ENCODE assay signal across 50 mouse cellular contexts in genomic region chrX:50443352-50443751, GRCm38 (mm10). TPM values are rescaled to one million over a fixed set of nuclear protein-coding genes. Genes with fewer than 3 reads are reported as not detected.
"Had no signal": no experiment of that assay in that cellular context is flagged by ENCODE, and none has a peak within 500 bp of the region (broad histone marks: within the 10 kb centered on the region; RNA-seq: fewer than 3 reads in every experiment).

No protein-coding gene starts in this region.

- H3K27ac ChIP-seq: heart, embryonic 13.5 days; heart, embryonic 15.5 days; hindbrain, embryonic 10.5 days; hindbrain, embryonic 12.5 days; hindbrain, embryonic 13.5 days; hindbrain, embryonic 14.5 days; hindbrain, embryonic 15.5 days; hindbrain, postnatal 0 days; intestine, embryonic 15.5 days; kidney, embryonic 15.5 days; kidney, postnatal 0 days; layer of hippocampus, adult 2 months; left cerebral cortex, adult 2 months had no signal

- H3K9me3 ChIP-seq: heart, embryonic 12.5 days; heart, embryonic 13.5 days; heart, embryonic 15.5 days; hindbrain, embryonic 10.5 days; hindbrain, embryonic 12.5 days; hindbrain, embryonic 13.5 days; hindbrain, embryonic 15.5 days; intestine, embryonic 15.5 days; kidney, embryonic 15.5 days had no signal

- H3K4me1 ChIP-seq: heart, embryonic 12.5 days; heart, embryonic 13.5 days; heart, embryonic 15.5 days; hindbrain, embryonic 10.5 days; hindbrain, embryonic 12.5 days; hindbrain, embryonic 13.5 days; hindbrain, embryonic 15.5 days; intestine, embryonic 15.5 days; kidney, embryonic 15.5 days had no signal

- H3K9ac ChIP-seq: heart, embryonic 12.5 days; heart, embryonic 13.5 days; heart, embryonic 15.5 days; hindbrain, embryonic 12.5 days; hindbrain, embryonic 13.5 days; hindbrain, embryonic 14.5 days; hindbrain, embryonic 15.5 days; intestine, embryonic 15.5 days; kidney, embryonic 15.5 days had no signal

- H3K27me3 ChIP-seq: heart, embryonic 12.5 days; heart, embryonic 13.5 days; heart, embryonic 15.5 days; hindbrain, embryonic 12.5 days; hindbrain, embryonic 13.5 days; hindbrain, embryonic 15.5 days; intestine, embryonic 15.5 days had no signal

- DNase-seq: heart, postnatal 10 days; heart, postnatal 14 days; heart, postnatal 4 days; kidney, adult 11 months; kidney, adult 18-20 months; kidney, adult 2 months; kidney, adult 8-10 months; kidney, adult 9 months; kidney, postnatal 10 days; kidney, postnatal 14 days; kidney, postnatal 25 days; kidney, postnatal 36 days; kidney, postnatal 4 days; layer of hippocampus, adult 9-11 months; layer of hippocampus, postnatal 36 days had no signal

- H3K4me3 ChIP-seq: heart, embryonic 12.5 days; heart, embryonic 13.5 days; heart, embryonic 15.5 days; hindbrain, embryonic 10.5 days; hindbrain, embryonic 12.5 days; hindbrain, embryonic 13.5 days; hindbrain, embryonic 15.5 days; intestine, embryonic 15.5 days; kidney, embryonic 15.5 days; layer of hippocampus, adult 2 months; left cerebral cortex, adult 2 months had no signal

- H3K36me3 ChIP-seq: heart, embryonic 12.5 days; heart, embryonic 13.5 days; heart, embryonic 15.5 days; hindbrain, embryonic 10.5 days; hindbrain, embryonic 12.5 days; hindbrain, embryonic 13.5 days; hindbrain, embryonic 15.5 days; intestine, embryonic 15.5 days; kidney, embryonic 15.5 days had no signal

RNA-seq across cellular contexts. Expression of gene Olfr1324, which starts 15.1 kb away (rescaled TPM):
- total RNA-seq: heart, postnatal 10 days; heart, postnatal 14 days; heart, postnatal 25 days; heart, postnatal 4 days; hematopoietic stem cell, adult 5-6 weeks; hindbrain, postnatal 0 days; layer of hippocampus, adult 18-20 months; layer of hippocampus, adult 2 months; layer of hippocampus, adult 8-10 months; layer of hippocampus, postnatal 10 days; layer of hippocampus, postnatal 14 days; layer of hippocampus, postnatal 25 days; layer of hippocampus, postnatal 36 days; left cerebral cortex, adult 18-20 months; left cerebral cortex, adult 2 months; left cerebral cortex, adult 8-10 months had no signal
- polyA plus RNA-seq: heart, embryonic 12.5 days; heart, embryonic 13.5 days; heart, embryonic 14.5 days; heart, embryonic 15.5 days; heart, embryonic 16.5 days; heart, postnatal 0 days; hindbrain, embryonic 10.5 days; hindbrain, embryonic 11.5 days; hindbrain, embryonic 12.5 days; hindbrain, embryonic 13.5 days; hindbrain, embryonic 14.5 days; hindbrain, embryonic 15.5 days; hindbrain, embryonic 16.5 days; hindbrain, postnatal 0 days; inflammation-experienced regulatory T-cells, adult 6 months; intestine, embryonic 14.5 days; intestine, embryonic 15.5 days; intestine, embryonic 16.5 days; intestine, postnatal 0 days; kidney, adult 2 months; kidney, embryonic 14.5 days; kidney, embryonic 15.5 days; kidney, embryonic 16.5 days; kidney, postnatal 0 days; large intestine, adult 2 months had no signal
